Mouse (Mus musculus) stomach, postnatal 0 days (tissue): ENCODE measurements at regions not wholly inside any gene's neighbourhood (a gene's known extent, or its start where the extent isn't known, plus 50 kb on each side); places are given as distances from the start of the nearest gene placed in this dataset.

ENCODE experiments used
- ATAC-seq: fragments of 200-750 bp; cut with Nextera tagmentation; 2 replicates; pipeline ENCODE4 v1.8.0; 2017; ENCODE audit not compliant: low FRiP score, low TSS enrichment
- DNase-seq: peaks from one replicate; pipeline ENCODE4 v3.0.0-alpha.2; 2016; ENCODE audit warnings: low spot score
- H3K27ac ChIP-seq: fragments of 300-500 bp; sonication (generic); replicated peaks from 2 replicates; pipeline ENCODE4 v1.5.1; 2014; ENCODE audit warnings: mild to moderate bottlenecking, control low read depth
- H3K27me3 ChIP-seq: fragments of 300-500 bp; sonication (generic); 2 replicates; pipeline ENCODE4 v1.6.1; 2014; ENCODE audit warnings: low read length; ENCODE audit not compliant: control insufficient read depth, insufficient read depth
- H3K36me3 ChIP-seq: fragments of 300-500 bp; sonication (generic); 2 replicates; pipeline ENCODE4 v1.6.1; 2014; ENCODE audit warnings: low read length, mixed read lengths; ENCODE audit not compliant: control insufficient read depth, insufficient read depth
- H3K4me1 ChIP-seq: fragments of 300-500 bp; sonication (generic); replicated peaks from 2 replicates; pipeline ENCODE4 v1.6.1; 2014; ENCODE audit warnings: antibody characterized with exemption; ENCODE audit not compliant: control insufficient read depth, insufficient read depth
- H3K4me2 ChIP-seq: fragments of 300-500 bp; sonication (generic); replicated peaks from 2 replicates; pipeline ENCODE4 v1.6.1; 2014; ENCODE audit warnings: low read depth, mild to moderate bottlenecking, control low read depth, moderate library complexity
- H3K4me3 ChIP-seq: fragments of 300-500 bp; sonication (generic); 2 replicates; pipeline ENCODE4 v1.5.1; 2014; ENCODE audit warnings: low read depth, low read length, control low read depth
- H3K9ac ChIP-seq: fragments of 300-500 bp; sonication (generic); 2 replicates; pipeline ENCODE4 v1.6.1; 2014; ENCODE audit warnings: mild to moderate bottlenecking, low read length, control low read depth, mixed read lengths
- H3K9me3 ChIP-seq: fragments of 300-500 bp; sonication (generic); 2 replicates; pipeline ENCODE4 v1.6.1; 2016; ENCODE audit warnings: low read length; ENCODE audit not compliant: control insufficient read depth
- CTCF ChIP-seq: IDR thresholded peaks from 2 replicates; pipeline ENCODE4 v1.5.1; 2016; ENCODE audit warnings: antibody characterized with exemption, low read depth, mild to moderate bottlenecking, moderate library complexity
- EP300 ChIP-seq: optimal IDR thresholded peaks from 2 replicates; pipeline ENCODE3; 2016; ENCODE audit warnings: antibody characterized with exemption
- WGBS: fragments of 180-500 bp; shearing (Covaris S2); extraction: QIAGEN DNeasy Blood & Tissue Kit; methylation state at CpG from one replicate; pipeline ENCODE4 v1.1.7; 2014; 5-methylcytosine and 5-hydroxymethylcytosine counted together

- 90% methylated on average over 6 of the region's 6 CpGs for WGBS
- ATAC-seq (no peak), DNase-seq (no peak)
- Histone ChIP-seq H3K27me3 (no peaks in the 10 kb centered on the region), H3K27ac (no peak overlapping the region), H3K9me3 (no peaks in the 10 kb centered on the region), H3K36me3 (no peaks in the 10 kb centered on the region), H3K9ac (no peak overlapping the region), H3K4me1 (no peaks in the 10 kb centered on the region), H3K4me2 (no peak overlapping the region), H3K4me3 (no peak overlapping the region)
- TF ChIP-seq CTCF, result no peak
- TF ChIP-seq EP300, result no peak
Observed at GRCm38 (mm10) chr13:60425556-60425955, 176.2 kb upstream of the Dapk1 start.

- Histone ChIP-seq H3K36me3 (no peaks in the 10 kb centered on the region), H3K27me3 (no peaks in the 10 kb centered on the region), H3K4me3 (no peak overlapping the region), H3K4me2 (no peak overlapping the region), H3K9me3 (no peaks in the 10 kb centered on the region), H3K9ac (no peak overlapping the region), H3K27ac (no peak overlapping the region), H3K4me1 (no peaks in the 10 kb centered on the region)
- TF ChIP-seq EP300, result no peak
- TF ChIP-seq CTCF, result no peak
- ATAC-seq (no peak), DNase-seq (no peak)
- WGBS, result 75% methylated on average over 12 of the region's 12 CpGs
Observed at GRCm38 (mm10) chr13:60426192-60426840, 175.4 kb upstream of the Dapk1 start.

- WGBS, result 53% methylated on average over 7 of the region's 7 CpGs
- H3K36me3 ChIP-seq, result no peaks in the 10 kb centered on the region
- H3K27ac ChIP-seq, result no peak overlapping the region
Observed at GRCm38 (mm10) chr13:60427077-60427476, 174.7 kb upstream of the Dapk1 start.

GRCm38 (mm10) chr13:60427755-60428385, 173.9 kb upstream of the Dapk1 start:
- Histone ChIP-seq H3K4me3 (no peak overlapping the region), H3K27me3 (no peaks in the 10 kb centered on the region), H3K4me2 (no peak overlapping the region), H3K9me3 (no peaks in the 10 kb centered on the region), H3K36me3 (no peaks in the 10 kb centered on the region), H3K4me1 (no peaks in the 10 kb centered on the region), H3K27ac (no peak overlapping the region), H3K9ac (no peak overlapping the region)
- no peak for ATAC-seq
- TF ChIP-seq CTCF (no peak), EP300 (no peak)
- no peak for DNase-seq
- 34% methylated on average over 12 of the region's 12 CpGs for WGBS

More at GRCm38 (mm10) chr13:60427077-60427476, 174.7 kb upstream of the Dapk1 start:
- DNase-seq, result no peak
- no peaks in the 10 kb centered on the region for H3K9me3 ChIP-seq
- no peak overlapping the region for H3K9ac ChIP-seq
- H3K4me3 ChIP-seq, result no peak overlapping the region
- ATAC-seq, result peak; percentile 53; the same call in 1 of the 2 replicates
- TF ChIP-seq CTCF (no peak), EP300 (no peak)
- no peak overlapping the region for H3K4me2 ChIP-seq
- H3K4me1 ChIP-seq, result no peaks in the 10 kb centered on the region
- no peaks in the 10 kb centered on the region for H3K27me3 ChIP-seq

- no peak overlapping the region for H3K4me3 ChIP-seq
- no peaks in the 10 kb centered on the region for H3K27me3 ChIP-seq
- H3K27ac ChIP-seq, result no peak overlapping the region
- no peaks in the 10 kb centered on the region for H3K9me3 ChIP-seq
- TF ChIP-seq CTCF (peak; percentile 37), EP300 (no peak)
- 75% methylated on average over 3 of the region's 3 CpGs for WGBS
- no peak overlapping the region for H3K4me2 ChIP-seq
- ATAC-seq (no peak), DNase-seq (no peak)
- H3K9ac ChIP-seq, result no peak overlapping the region
- H3K4me1 ChIP-seq, result no peaks in the 10 kb centered on the region
- no peaks in the 10 kb centered on the region for H3K36me3 ChIP-seq
Observed at GRCm38 (mm10) chr13:60429148-60429547, 172.6 kb upstream of the Dapk1 start.

- 77% methylated on average over 8 of the region's 8 CpGs for WGBS
- Histone ChIP-seq H3K4me1 (no peaks in the 10 kb centered on the region), H3K9me3 (no peaks in the 10 kb centered on the region), H3K36me3 (no peaks in the 10 kb centered on the region), H3K4me3 (no peak overlapping the region), H3K27ac (no peak overlapping the region), H3K9ac (no peak overlapping the region), H3K27me3 (no peaks in the 10 kb centered on the region), H3K4me2 (no peak overlapping the region)
- DNase-seq (no peak), ATAC-seq (no peak)
- TF ChIP-seq CTCF (no peak), EP300 (no peak)
Observed at GRCm38 (mm10) chr13:60431412-60431811, 170.3 kb upstream of the Dapk1 start.
